Mouse (Mus musculus) kidney, postnatal 0 days (tissue): Measurements from ENCODE around the gene Gm21981. TPM values are rescaled to one million over a fixed set of nuclear protein-coding genes. Genes with fewer than 3 reads are reported as not detected.

Experiments used
- ATAC-seq: fragments of 200-750 bp; cut with Nextera tagmentation; replicated peaks from 2 replicates; pipeline ENCODE4 v1.8.0; 2017; ENCODE audit warnings: low read depth, moderate number of reproducible peaks, moderate TSS enrichment, moderate library complexity; ENCODE audit not compliant: low FRiP score
- DNase-seq: peaks from one replicate; pipeline ENCODE4 v3.0.0-alpha.2; 2016; ENCODE audit warnings: low spot score
- H3K27ac ChIP-seq: fragments of 300-500 bp; sonication (generic); 2 replicates; pipeline ENCODE4 v1.5.1; 2014; ENCODE audit warnings: mild to moderate bottlenecking
- H3K27me3 ChIP-seq: fragments of 300-500 bp; sonication (generic); 2 replicates; pipeline ENCODE4 v1.6.1; 2014; ENCODE audit warnings: low read length, mixed read lengths; ENCODE audit not compliant: insufficient read depth
- H3K36me3 ChIP-seq: fragments of 300-500 bp; sonication (generic); 2 replicates; pipeline ENCODE4 v1.6.1; 2014; ENCODE audit warnings: low read length, mixed read lengths; ENCODE audit not compliant: insufficient read depth
- H3K4me1 ChIP-seq: fragments of 300-500 bp; sonication (generic); replicated peaks from 2 replicates; pipeline ENCODE4 v1.6.1; 2014; ENCODE audit warnings: antibody characterized with exemption, low read length, mixed read lengths; ENCODE audit not compliant: insufficient read depth
- H3K4me2 ChIP-seq: fragments of 300-500 bp; sonication (generic); 2 replicates; pipeline ENCODE4 v1.6.1; 2014; ENCODE audit warnings: mild to moderate bottlenecking, low read length, moderate library complexity, mixed read lengths
- H3K4me3 ChIP-seq: fragments of 300-500 bp; sonication (generic); replicated peaks from 2 replicates; pipeline ENCODE4 v1.5.1; 2014; ENCODE audit warnings: low read depth, low read length
- H3K9ac ChIP-seq: fragments of 300-500 bp; sonication (generic); 2 replicates; pipeline ENCODE4 v1.6.1; 2014; ENCODE audit warnings: low read depth, low read length
- H3K9me3 ChIP-seq: fragments of 300-500 bp; sonication (generic); replicated peaks from 2 replicates; pipeline ENCODE4 v1.6.1; 2016; ENCODE audit warnings: low read length, inconsistent platforms, mixed read lengths
- CTCF ChIP-seq: IDR thresholded peaks from 2 replicates; pipeline ENCODE4 v1.5.1; 2016; ENCODE audit warnings: antibody characterized with exemption, low read depth, mild to moderate bottlenecking, moderate library complexity
- WGBS: fragments of 180-500 bp; shearing (Covaris S2); extraction: QIAGEN DNeasy Blood & Tissue Kit; methylation state at CpG from one replicate; pipeline ENCODE4 v1.1.7; 2014; 5-methylcytosine and 5-hydroxymethylcytosine counted together
- polyA plus RNA-seq: library from polyadenylated mRNA; unstranded; fragments of >200 nt; fragmentation: Nextera tagmentation; extraction: Ambion mirVana; gene quantifications from 2 replicates; pipeline ENCODE4 v1.2.1, GENCODE M21; 2015

Gm21981 gene
- polyA plus RNA-seq: 0.25 and 0.36 TPM in 2 replicates

DNA sequence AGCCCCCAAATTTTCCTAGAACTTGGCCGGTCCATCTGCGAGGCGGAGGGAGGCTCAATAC lies at the start of gene Gm21981:
Gm21981 (minus strand) TSS at position 14 of the 61 bp plus-strand sequence.
- Histone ChIP-seq H3K4me1 (peaks cover 6% of the 10 kb centered on the region; the same call in 1 of the 2 replicates), H3K4me2 (peak within 1 kb of the TSS; percentile 75), H3K27me3 (no peaks in the 10 kb centered on the region), H3K9me3 (no peaks in the 10 kb centered on the region), H3K36me3 (no peaks in the 10 kb centered on the region; the same call in 1 of the 2 replicates), H3K27ac (peak within 1 kb of the TSS; percentile 74), H3K9ac (peak within 1 kb of the TSS; percentile 84), H3K4me3 (peak within 1 kb of the TSS; percentile 87)
- DNase-seq: no peak
- 4% methylated on average over 3 of the region's 3 CpGs for WGBS
- TF ChIP-seq CTCF: no peak; the same call in 1 of the 2 replicates
- no peak for ATAC-seq

DNA sequence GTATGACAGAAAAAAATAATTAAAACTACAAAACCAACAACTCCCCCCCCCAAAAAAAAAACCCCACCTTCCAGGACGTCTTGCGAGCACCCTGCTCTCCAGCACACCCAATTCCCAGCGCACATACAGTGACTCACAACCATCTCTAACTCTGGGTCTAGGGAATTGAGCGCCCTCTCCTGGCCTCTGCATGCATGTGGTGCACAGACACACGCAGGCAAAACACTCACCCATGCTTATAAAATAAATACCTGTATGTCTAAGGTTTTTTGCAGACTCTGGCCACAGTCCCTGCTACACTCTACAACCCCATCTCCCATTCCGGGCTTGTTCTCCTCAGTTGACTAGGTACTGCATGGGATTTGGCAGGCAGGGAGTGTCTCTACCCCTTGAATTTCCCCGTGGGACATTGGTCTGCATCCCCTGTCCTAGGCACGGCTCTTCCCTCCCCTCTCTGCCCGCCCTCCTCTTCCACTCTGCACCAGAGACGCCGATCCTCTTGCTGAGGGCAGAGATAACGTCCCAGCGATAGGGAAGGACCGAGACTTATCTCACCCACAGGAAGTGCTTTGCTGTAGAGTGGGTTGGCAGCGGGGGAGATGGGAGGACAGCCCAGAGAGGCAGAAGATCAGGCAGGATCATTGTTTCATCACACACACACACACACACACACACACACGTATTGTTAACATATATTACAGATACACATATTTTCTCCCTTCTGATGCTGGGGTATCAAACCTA lies 48.9 kb upstream of the Gm21981 start:
- no peak overlapping the region for H3K4me3 ChIP-seq
- no peaks in the 10 kb centered on the region for H3K36me3 ChIP-seq
- 48% methylated on average over 16 of the region's 16 CpGs for WGBS
- H3K9me3 ChIP-seq: no peaks in the 10 kb centered on the region
- TF ChIP-seq CTCF: peak; percentile 45
- no peak overlapping the region for H3K9ac ChIP-seq
- DNase-seq (no peak), ATAC-seq (no peak)
- no peaks in the 10 kb centered on the region for H3K27me3 ChIP-seq
- no peak overlapping the region for H3K27ac ChIP-seq
- no peak overlapping the region for H3K4me2 ChIP-seq
- H3K4me1 ChIP-seq: peaks cover 13% of the 10 kb centered on the region

DNA sequence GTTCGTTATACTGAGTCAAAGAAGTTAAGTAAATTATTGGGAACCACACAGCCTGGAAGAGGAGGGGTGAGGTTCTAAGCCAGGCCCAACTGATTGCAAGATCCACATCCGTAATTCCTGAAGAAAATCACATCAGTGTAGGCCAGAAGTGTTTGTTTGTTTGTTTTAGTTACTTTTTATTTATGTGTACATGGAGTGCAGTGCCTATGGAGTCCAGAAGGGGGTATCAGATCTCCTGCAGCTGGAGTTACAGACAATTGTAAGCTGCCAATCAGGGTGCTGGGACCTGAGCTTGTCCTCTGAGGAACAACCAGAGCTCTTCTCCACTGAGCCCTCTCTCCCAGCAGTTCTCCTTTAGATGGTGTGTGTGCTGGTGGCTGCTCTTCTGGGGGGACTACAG lies 45.9 kb upstream of the Gm21981 start:
- H3K36me3 ChIP-seq: no peaks in the 10 kb centered on the region
- ATAC-seq: no peak
- H3K4me1 ChIP-seq: peaks cover 13% of the 10 kb centered on the region
- no peak for DNase-seq
- 70% methylated on average over 2 of the region's 2 CpGs for WGBS
- no peak overlapping the region; the same call in 1 of the 2 replicates for H3K27ac ChIP-seq
- H3K9me3 ChIP-seq: no peaks in the 10 kb centered on the region
- no peak overlapping the region for H3K4me3 ChIP-seq
- no peak overlapping the region for H3K9ac ChIP-seq
- peak; percentile 38 for TF ChIP-seq CTCF
- no peaks in the 10 kb centered on the region for H3K27me3 ChIP-seq
- H3K4me2 ChIP-seq: no peak overlapping the region

GRCm38 (mm10) chr17:47738879-47739798 lies 44.9 kb upstream of the Gm21981 start:
- H3K4me2 ChIP-seq: peak overlapping the region; percentile 65
- peak overlapping the region; percentile 77 for H3K9ac ChIP-seq
- WGBS: 10% methylated on average over 20 of the region's 20 CpGs
- ATAC-seq: 0 out of 2 replicates have a peak, but pooled peaks have one; percentile 2
- H3K27ac ChIP-seq: peak overlapping the region; percentile 87
- H3K4me1 ChIP-seq: peaks cover 13% of the 10 kb centered on the region
- H3K27me3 ChIP-seq: no peaks in the 10 kb centered on the region
- peak; percentile 65 for DNase-seq
- no peaks in the 10 kb centered on the region for H3K9me3 ChIP-seq
- H3K36me3 ChIP-seq: no peaks in the 10 kb centered on the region
- no peak for TF ChIP-seq CTCF
- peak overlapping the region; percentile 66 for H3K4me3 ChIP-seq

DNA sequence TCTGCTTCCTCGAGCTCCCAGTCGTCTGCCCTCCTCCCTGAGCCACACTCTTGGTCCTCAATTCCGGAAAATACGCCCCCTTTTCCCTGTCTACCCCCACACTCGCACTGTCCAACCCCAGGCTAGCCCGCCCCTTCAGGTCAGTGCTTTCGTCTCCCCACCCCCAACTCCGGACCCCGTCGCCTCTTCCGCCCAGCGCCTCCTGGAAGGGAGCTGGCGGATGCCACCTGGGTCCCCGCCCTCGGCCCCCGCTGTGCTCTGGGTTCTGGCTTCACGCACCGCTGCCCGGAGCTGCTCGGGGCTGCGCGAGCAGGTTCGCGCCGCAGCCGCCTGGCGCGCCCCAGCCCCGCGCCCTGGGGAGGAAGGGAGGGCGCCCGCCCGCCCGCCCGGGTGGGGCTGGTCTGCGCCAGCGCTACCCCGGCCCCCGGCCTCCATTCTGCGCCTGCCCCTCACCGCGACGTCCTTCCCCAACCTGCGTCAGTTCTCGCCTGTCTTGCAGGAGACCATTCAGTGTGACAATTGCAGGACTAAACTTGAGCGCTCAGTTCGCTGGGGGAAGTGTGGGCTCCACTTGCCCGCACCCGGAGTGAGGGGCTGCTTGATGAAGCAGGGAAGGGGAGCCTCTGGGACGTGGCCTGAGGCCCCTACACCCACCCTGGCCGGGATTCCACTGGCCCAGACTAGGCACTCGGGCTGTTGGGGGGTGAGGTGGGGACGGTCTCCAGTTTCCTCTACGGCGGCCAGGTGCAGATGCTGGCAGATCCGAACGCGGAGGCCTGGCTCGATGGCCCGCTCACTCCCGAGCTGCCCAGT lies 44.0 kb upstream of the Gm21981 start:
- under 1% methylated on average over 53 of the region's 61 CpGs for whole genome bisulfite sequencing

More for the DNA sequence above, 44.0 kb upstream of the Gm21981 start:
- peak; percentile 77 for DNase-seq
- Histone ChIP-seq H3K4me3 (peak overlapping the region; percentile 66), H3K36me3 (no peaks in the 10 kb centered on the region), H3K4me1 (peaks cover 13% of the 10 kb centered on the region), H3K9me3 (no peaks in the 10 kb centered on the region), H3K9ac (peak overlapping the region; percentile 77), H3K4me2 (peak overlapping the region; percentile 65), H3K27ac (peak overlapping the region; percentile 87), H3K27me3 (no peaks in the 10 kb centered on the region)
- TF ChIP-seq CTCF: no peak
- peak; percentile 76 for ATAC-seq
